Mouse (Mus musculus): ENCODE results near the gene Sirt2. TPM values are rescaled to one million over a fixed set of nuclear protein-coding genes. Genes with fewer than 3 reads are reported as not detected.
A peak's percentile ranks its signal among the peaks of the same experiment; 100 is the strongest.

Gene Sirt2
- total and polyA plus RNA-seq, 3 experiments, result 35.7 to 72.4 TPM; not detected in 1

DNA sequence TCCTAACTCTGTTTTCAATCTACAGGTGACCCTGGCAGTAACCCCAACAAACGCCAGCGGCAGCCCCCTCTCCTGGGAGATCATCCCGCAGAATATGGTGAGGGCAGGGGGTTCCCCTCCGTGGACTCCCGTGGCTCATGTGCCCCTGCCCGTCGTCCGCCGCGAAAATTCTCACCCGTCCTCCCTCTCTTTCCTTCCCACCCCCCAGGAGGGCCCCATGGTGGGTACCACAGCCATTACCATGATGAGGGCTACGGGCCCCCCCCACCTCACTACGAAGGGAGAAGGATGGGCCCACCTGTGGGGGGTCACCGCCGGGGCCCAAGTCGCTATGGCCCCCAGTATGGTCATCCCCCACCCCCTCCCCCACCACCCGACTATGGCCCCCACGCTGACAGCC, 51.9 kb downstream of the Sirt2 start:
- no peak for DNase-seq (ENCODE audit: low read depth, low spot score)
- Histone ChIP-seq H3K27ac (ENCODE audit: control insufficient read depth, low read depth, low read length) (peak overlapping the region; percentile 22; the same call in 1 of the 2 replicates), H3K79me2 (ENCODE audit: control insufficient read depth, insufficient read depth, low read length, poor library complexity) (peaks cover 37% of the 10 kb centered on the region), H3K36me3 (ENCODE audit: control insufficient read depth in 1 of 2, insufficient read depth in 2 of 2, low read length in 2 of 2) (peaks cover 52 to 97% of the 10 kb centered on the region in 2 experiments), H3K9me3 (replicated peaks; ENCODE audit: insufficient read depth, low read length) (no peaks in the 10 kb centered on the region), H3K27me3 (ENCODE audit: control insufficient read depth in 1 of 2, insufficient read depth in 2 of 2, low read length in 2 of 2) (no peaks in the 10 kb centered on the region), H3K4me3 (ENCODE audit: control insufficient read depth in 1 of 2, insufficient read depth in 1 of 2, low read depth in 2 of 2, low read length in 2 of 2) (no peak overlapping the region), H3K4me1 (ENCODE audit: control insufficient read depth in 1 of 2, insufficient read depth in 2 of 2, low read length in 2 of 2) (peaks cover 21 to 90% of the 10 kb centered on the region in 2 experiments), H3K9ac (ENCODE audit: control insufficient read depth, low read depth, low read length, poor library complexity, severe bottlenecking) (no peak overlapping the region)
- TF ChIP-seq MAZ (IDR thresholded peaks at IDR 0.05; ENCODE audit: low read depth, low read length), result no peak
- no peak for TF ChIP-seq ZNF384 (IDR thresholded peaks at IDR 0.05; ENCODE audit: low read depth, low read length)
- no peak for TF ChIP-seq GABPA (IDR thresholded peaks at IDR 0.05; ENCODE audit: low read depth, low read length)
- TF ChIP-seq ELF1 (IDR thresholded peaks at IDR 0.05; ENCODE audit: low read depth, low read length), result no peak
- no peak for TF ChIP-seq USF2 (IDR thresholded peaks at IDR 0.05; ENCODE audit: borderline replicate concordance in 1 of 2, insufficient read depth in 1 of 2, low read depth in 1 of 2, low read length in 2 of 2)
- no peak for TF ChIP-seq SMC3 (IDR thresholded peaks at IDR 0.05; ENCODE audit: low read depth, low read length)
- no peak for TF ChIP-seq MAFK (IDR thresholded peaks at IDR 0.05; ENCODE audit: borderline replicate concordance, low read depth, low read length)
- no peak for TF ChIP-seq POLR2AphosphoS2 (IDR thresholded peaks at IDR 0.05; ENCODE audit: low read length)
- no peak for TF ChIP-seq TAL1 (IDR thresholded peaks at IDR 0.05; ENCODE audit: low read length)
- TF ChIP-seq SIN3A (IDR thresholded peaks at IDR 0.05; ENCODE audit: low read length), result no peak
- no peak for TF ChIP-seq RCOR1 (IDR thresholded peaks at IDR 0.05; ENCODE audit: low read depth, low read length)
- no peak for TF ChIP-seq HCFC1 (IDR thresholded peaks at IDR 0.05; ENCODE audit: low read depth, low read length)
- TF ChIP-seq E2F4 (IDR thresholded peaks at IDR 0.05; ENCODE audit: borderline replicate concordance, low read depth, low read length), result no peak
- no peak for TF ChIP-seq CHD2 (IDR thresholded peaks at IDR 0.05; ENCODE audit: low read length)
- TF ChIP-seq ZC3H11A (IDR thresholded peaks at IDR 0.05; ENCODE audit: low read depth, low read length), result no peak
- no peak for TF ChIP-seq BHLHE40 (IDR thresholded peaks at IDR 0.05; ENCODE audit: borderline replicate concordance, low read depth, low read length)
- TF ChIP-seq KAT2A (conservative IDR thresholded peaks at IDR 0.05; ENCODE audit: low read depth, low read length), result no peak

DNA sequence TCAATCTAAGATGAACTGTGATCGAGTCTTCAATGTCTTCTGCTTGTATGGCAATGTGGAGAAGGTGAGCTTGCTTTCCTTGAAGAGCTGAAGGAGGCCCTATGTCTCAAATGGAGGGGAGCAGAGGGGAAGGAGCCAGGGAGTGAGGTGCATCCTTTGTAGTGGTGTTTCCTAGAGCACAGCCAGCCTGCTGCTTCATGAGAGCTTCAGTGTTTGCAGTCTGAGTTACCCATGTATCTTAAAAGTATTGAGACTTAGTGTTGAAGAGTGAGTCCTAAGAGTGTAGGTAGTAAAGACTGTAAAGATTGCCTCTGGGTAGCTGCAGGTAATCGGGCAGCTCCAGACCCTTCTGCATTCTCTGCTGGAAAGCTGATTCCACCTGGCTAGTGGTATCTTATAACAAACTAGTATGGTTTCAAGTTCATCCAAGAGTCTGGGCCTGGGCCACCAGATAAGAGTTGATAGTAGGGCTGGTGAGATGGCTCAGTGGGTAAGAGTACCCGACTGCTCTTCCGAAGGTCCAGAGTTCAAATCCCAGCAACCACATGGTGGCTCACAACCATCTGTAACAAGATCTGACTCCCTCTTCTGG, 52.4 kb downstream of the Sirt2 start:
- peaks cover 47 to 96% of the 10 kb centered on the region in 2 experiments for H3K36me3 ChIP-seq (ENCODE audit: control insufficient read depth in 1 of 2, insufficient read depth in 2 of 2, low read length in 2 of 2)
- H3K27ac ChIP-seq (ENCODE audit: control insufficient read depth, low read depth, low read length), result peak overlapping the region; percentile 25; the same call in 1 of the 2 replicates
- no peaks in the 10 kb centered on the region for H3K27me3 ChIP-seq (ENCODE audit: control insufficient read depth in 1 of 2, insufficient read depth in 2 of 2, low read length in 2 of 2)
- H3K4me1 ChIP-seq (ENCODE audit: control insufficient read depth in 1 of 2, insufficient read depth in 2 of 2, low read length in 2 of 2), result peaks cover 21 to 86% of the 10 kb centered on the region in 2 experiments
- no peak for TF ChIP-seq CTCF (IDR thresholded peaks at IDR 0.05 in 2 of 3, conservative IDR thresholded peaks at IDR 0.05 in 1 of 3; ENCODE audit: control insufficient read depth in 1 of 3, insufficient read depth in 1 of 3, low read depth in 2 of 3, low read length in 3 of 3, poor library complexity in 1 of 3, severe bottlenecking in 1 of 3)
- TF ChIP-seq ETS1 (IDR thresholded peaks at IDR 0.05; ENCODE audit: low read depth, low read length), result peak; percentile 62
- TF ChIP-seq CHD2 (IDR thresholded peaks at IDR 0.05; ENCODE audit: low read length), result no peak
- peak; percentile 90 for TF ChIP-seq TCF12 (IDR thresholded peaks at IDR 0.05; ENCODE audit: low read depth, low read length)
- TF ChIP-seq POLR2A (IDR thresholded peaks at IDR 0.05; ENCODE audit: control insufficient read depth in 1 of 2, insufficient read depth in 1 of 2, low read depth in 1 of 2, low read length in 2 of 2, poor library complexity in 1 of 2), result 0 out of 4 replicates have a peak, but pooled peaks of 1 of the 2 experiments have one; percentile 13
- no peak for TF ChIP-seq MYB (IDR thresholded peaks at IDR 0.05; ENCODE audit: low read depth, low read length)
- no peak for TF ChIP-seq E2F4 (IDR thresholded peaks at IDR 0.05; ENCODE audit: borderline replicate concordance, low read depth, low read length)
- no peak for TF ChIP-seq ZNF384 (IDR thresholded peaks at IDR 0.05; ENCODE audit: low read depth, low read length)
- TF ChIP-seq GATA1 (IDR thresholded peaks at IDR 0.05; ENCODE audit: low read depth, low read length), result peak; percentile 74
- no peak for TF ChIP-seq SIN3A (IDR thresholded peaks at IDR 0.05; ENCODE audit: low read length)
- no peak for TF ChIP-seq MYC (IDR thresholded peaks at IDR 0.05; ENCODE audit: low read depth, low read length)
- no peak for TF ChIP-seq RAD21 (IDR thresholded peaks at IDR 0.05; ENCODE audit: low read depth, low read length)
- peak; percentile 80 for TF ChIP-seq TAL1 (IDR thresholded peaks at IDR 0.05; ENCODE audit: low read length)
- no peak for TF ChIP-seq ZMIZ1 (IDR thresholded peaks at IDR 0.05; ENCODE audit: low read depth, low read length)
- TF ChIP-seq NELFE (IDR thresholded peaks at IDR 0.05; ENCODE audit: low read depth, low read length), result no peak
- TF ChIP-seq MXI1 (IDR thresholded peaks at IDR 0.05; ENCODE audit: low read depth, low read length), result 0 out of 2 replicates have a peak, but pooled peaks have one; percentile 20
- peak; percentile 73 for TF ChIP-seq TBP (IDR thresholded peaks at IDR 0.05; ENCODE audit: low read depth, low read length)
- TF ChIP-seq RCOR1 (IDR thresholded peaks at IDR 0.05; ENCODE audit: low read depth, low read length), result peak; percentile 11; the same call in 1 of the 2 replicates
- peak; percentile 45 to 68 for TF ChIP-seq EP300 (IDR thresholded peaks at IDR 0.05; ENCODE audit: low read depth in 1 of 2, low read length in 2 of 2)
- no peak overlapping the region for H3K4me3 ChIP-seq (ENCODE audit: control insufficient read depth in 1 of 2, insufficient read depth in 1 of 2, low read depth in 2 of 2, low read length in 2 of 2)
- DNase-seq (ENCODE audit: low read depth, low spot score), result peak; percentile 73
- peaks cover 32% of the 10 kb centered on the region for H3K79me2 ChIP-seq (ENCODE audit: control insufficient read depth, insufficient read depth, low read length, poor library complexity)
- H3K9ac ChIP-seq (ENCODE audit: control insufficient read depth, low read depth, low read length, poor library complexity, severe bottlenecking), result no peak overlapping the region
- H3K9me3 ChIP-seq (replicated peaks; ENCODE audit: insufficient read depth, low read length), result no peaks in the 10 kb centered on the region

All from MEL (cell line).